Mouse (Mus musculus) testis, adult 2 months (tissue): ENCODE results near the gene Slc35e2. TPM values are rescaled to one million over a fixed set of nuclear protein-coding genes. Genes with fewer than 3 reads are reported as not detected.
A peak's percentile ranks its signal among the peaks of the same experiment; 100 is the strongest.
"Not testable (repeated sequence)": the region's sequence is repeated elsewhere in the genome, so short reads cannot be mapped to it uniquely, and the experiment has no call there.

ENCODE experiments used
- H3K27ac ChIP-seq: fragments of 200-500 bp; 2 replicates; pipeline ENCODE4 v1.5.1; 2012; ENCODE audit warnings: low read depth, low read length; ENCODE audit not compliant: control insufficient read depth, insufficient read depth
- H3K27me3 ChIP-seq: fragments of 200-500 bp; 2 replicates; pipeline ENCODE4 v1.6.1; 2012; ENCODE audit warnings: mild to moderate bottlenecking, low read length, moderate library complexity; ENCODE audit not compliant: control insufficient read depth, insufficient read depth
- H3K36me3 ChIP-seq: fragments of 200-500 bp; 2 replicates; pipeline ENCODE4 v1.6.1; 2012; ENCODE audit warnings: mild to moderate bottlenecking, low read length; ENCODE audit not compliant: control insufficient read depth, insufficient read depth
- H3K4me1 ChIP-seq: fragments of 200-500 bp; 2 replicates; pipeline ENCODE4 v1.6.1; 2012; ENCODE audit warnings: low read length; ENCODE audit not compliant: control insufficient read depth, insufficient read depth
- H3K4me3 ChIP-seq: fragments of 200-500 bp; 2 replicates; pipeline ENCODE4 v1.5.1; 2012; ENCODE audit warnings: low read depth, mild to moderate bottlenecking, low read length, moderate library complexity, mixed read lengths; ENCODE audit not compliant: control insufficient read depth
- CTCF ChIP-seq: fragments of 200-500 bp; IDR thresholded peaks from 2 replicates; pipeline ENCODE4 v1.5.1; 2012; ENCODE audit warnings: low read depth, mild to moderate bottlenecking, inconsistent platforms, low read length, moderate library complexity; ENCODE audit not compliant: control insufficient read depth, insufficient read depth, insufficient replicate concordance
- POLR2A ChIP-seq: fragments of 200-500 bp; IDR thresholded peaks from 2 replicates; pipeline ENCODE4 v1.6.1; 2012; ENCODE audit warnings: low read depth, mild to moderate bottlenecking, inconsistent platforms, low read length, moderate library complexity; ENCODE audit not compliant: control insufficient read depth
- polyA plus RNA-seq: library from polyadenylated mRNA; depleted of rRNA; stranded (reverse); fragments of >200 nt; gene quantifications from 2 replicates; pipeline ENCODE4 v1.2.3, GENCODE M21; 2012; rRNA removed

Gene Slc35e2
- polyA plus RNA-seq, 1 experiment: 3.2 TPM

DNA sequence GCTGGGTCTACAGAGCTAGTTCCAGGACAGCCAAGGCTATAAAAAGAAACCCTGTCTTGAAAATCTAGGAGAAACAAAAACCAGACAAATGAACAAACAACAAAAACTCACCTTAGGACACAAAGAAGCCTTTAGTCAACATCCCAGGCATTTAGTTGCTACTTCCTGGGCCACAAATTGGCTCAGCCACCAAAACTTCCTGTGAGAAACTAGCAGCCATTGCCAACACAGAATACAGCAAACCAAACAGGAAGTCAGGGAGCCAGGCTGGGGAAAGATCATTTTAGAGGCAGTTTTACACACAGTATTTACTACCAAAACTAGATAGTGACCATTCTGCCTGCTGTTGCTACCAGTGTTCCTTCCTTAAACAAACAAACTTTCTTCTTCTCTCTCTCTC is 65.7 kb downstream of the Slc35e2 start:
- H3K36me3 ChIP-seq: no peaks in the 10 kb centered on the region
- TF ChIP-seq CTCF (no peak), POLR2A (no peak)

DNA sequence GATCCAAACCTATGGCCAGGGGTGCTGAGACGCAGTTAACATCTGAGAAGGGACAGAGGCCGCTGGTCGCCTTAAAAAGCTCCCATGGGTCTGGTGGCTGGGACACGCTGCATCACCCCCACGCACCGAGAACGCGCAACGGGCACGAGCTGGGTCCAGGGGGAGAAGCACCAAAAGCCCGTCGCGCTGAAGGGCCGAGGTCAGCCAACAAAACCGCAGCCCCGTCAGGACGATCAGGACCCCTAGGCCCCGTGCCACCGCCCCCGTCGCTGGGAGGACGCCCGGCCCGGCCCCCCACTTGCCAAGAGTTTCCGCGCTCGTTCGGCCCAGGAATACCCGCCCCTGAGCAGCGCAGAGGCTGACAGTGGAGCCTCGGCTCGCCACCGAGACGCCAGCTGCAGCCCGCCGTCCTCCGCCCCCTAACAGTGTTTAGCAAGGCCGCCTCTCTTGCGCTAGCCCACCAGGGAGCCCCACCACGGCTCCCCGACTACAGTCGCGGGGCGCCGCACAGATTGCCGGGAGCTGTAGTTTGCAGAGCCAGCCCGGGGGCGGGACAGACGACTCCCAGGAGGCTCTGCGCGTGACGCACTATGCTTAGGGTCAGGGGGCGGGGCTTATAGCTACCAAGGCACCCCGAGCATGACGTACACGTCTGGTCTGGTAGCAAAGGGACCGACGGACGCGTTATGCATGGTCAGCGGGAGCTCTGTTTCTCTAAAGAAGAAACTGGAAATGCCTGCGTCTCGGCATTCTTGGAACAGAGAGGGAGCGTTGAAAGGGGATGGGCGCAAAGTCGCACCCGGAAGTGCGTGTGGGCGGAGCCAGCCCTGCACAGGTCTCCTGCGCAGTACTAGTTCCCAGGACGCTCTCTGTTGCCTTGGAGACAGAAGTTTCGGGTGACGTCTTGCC is 67.7 kb downstream of the Slc35e2 start, which contains the start of gene Mib2:
TSS of gene Mib2 (minus strand) at position 510 of the 909 bp plus-strand sequence.
- no peaks in the 10 kb centered on the region for H3K27me3 ChIP-seq
- H3K4me1 ChIP-seq: peaks cover 6% of the 10 kb centered on the region
- H3K27ac ChIP-seq: peak within 1 kb of the TSS; percentile 82
- peak within 1 kb of the TSS; percentile 92 for H3K4me3 ChIP-seq
- TF ChIP-seq CTCF (no peak), POLR2A (peak; percentile 55)
- no peaks in the 10 kb centered on the region for H3K36me3 ChIP-seq

More for the DNA sequence above, 65.7 kb downstream of the Slc35e2 start:
- H3K4me3 ChIP-seq: no peak overlapping the region
- peaks cover 6% of the 10 kb centered on the region for H3K4me1 ChIP-seq
- no peak overlapping the region for H3K27ac ChIP-seq
- H3K27me3 ChIP-seq: no peaks in the 10 kb centered on the region

DNA sequence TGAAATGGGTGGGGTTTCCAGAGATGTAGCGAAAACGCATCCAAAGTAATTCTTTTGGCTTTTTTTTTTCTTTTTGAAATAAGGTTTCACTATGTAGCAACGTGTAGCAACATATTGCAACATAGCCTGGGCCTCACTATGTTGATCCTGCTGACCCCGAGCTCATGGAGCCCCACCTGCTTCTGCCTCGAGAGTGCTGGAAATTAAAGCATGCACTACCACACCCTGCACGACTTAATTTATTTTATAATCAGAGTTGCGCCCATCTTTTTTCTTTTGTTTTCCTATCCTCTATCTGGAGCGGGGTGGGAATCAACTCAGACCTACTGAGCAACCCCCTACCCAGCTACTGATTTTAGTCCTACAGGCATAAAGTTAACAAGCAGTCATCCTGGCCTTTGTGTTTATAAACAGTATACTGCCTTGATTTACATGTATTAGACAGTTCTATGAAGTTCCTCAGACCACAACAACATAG is 68.4 kb downstream of the Slc35e2 start:
- H3K36me3 ChIP-seq: no peaks in the 10 kb centered on the region
- peak overlapping the region; percentile 92 for H3K4me3 ChIP-seq
- H3K27me3 ChIP-seq: no peaks in the 10 kb centered on the region
- H3K4me1 ChIP-seq: peaks cover 6% of the 10 kb centered on the region
- no peak overlapping the region; the same call in 1 of the 2 replicates for H3K27ac ChIP-seq
- TF ChIP-seq CTCF: no peak
- TF ChIP-seq POLR2A: no peak

DNA sequence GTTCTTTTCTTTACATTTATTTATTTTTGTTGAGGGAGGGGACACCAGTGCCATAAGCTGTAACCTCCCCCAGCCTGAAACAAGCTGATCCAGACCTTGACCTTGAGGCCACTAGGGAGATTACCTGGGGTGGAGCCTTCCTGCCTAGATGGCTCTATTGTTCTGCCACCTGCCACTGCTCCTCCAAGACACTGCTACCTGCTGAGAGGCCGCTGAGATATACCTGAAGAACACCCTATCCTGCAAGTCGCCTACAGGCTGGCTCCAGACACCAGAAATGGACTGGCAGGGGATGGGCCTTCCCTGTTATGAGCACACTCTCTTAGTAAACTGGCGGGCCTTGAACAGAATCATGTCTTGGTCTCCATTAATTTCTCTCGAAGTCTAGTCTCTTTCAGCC is 69.0 kb downstream of the Slc35e2 start:
- H3K36me3 ChIP-seq, H3K27ac ChIP-seq, H3K27me3 ChIP-seq, H3K4me3 ChIP-seq, H3K4me1 ChIP-seq: not testable (repeated sequence)

DNA sequence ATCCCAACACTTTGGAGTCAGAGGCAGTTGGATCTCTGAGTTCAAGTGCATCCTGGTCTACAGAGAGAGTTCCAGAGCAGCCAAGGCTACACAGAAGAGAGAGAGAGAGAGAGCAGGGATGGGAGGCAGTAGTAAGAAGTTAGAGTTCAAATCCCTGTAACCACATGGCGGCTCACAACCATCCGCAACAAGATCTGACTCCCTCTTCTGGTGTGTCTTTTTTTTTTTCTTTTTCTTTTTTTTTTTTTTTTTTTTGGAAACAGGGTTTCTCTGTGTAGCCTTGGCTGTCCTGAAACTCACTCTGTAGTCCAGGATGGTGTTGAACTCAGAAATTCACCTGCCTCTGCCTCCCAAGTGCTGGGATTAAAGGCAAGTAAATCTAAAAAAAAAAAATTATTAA is 70.9 kb downstream of the Slc35e2 start:
- H3K27ac ChIP-seq: no peak overlapping the region
- H3K4me3 ChIP-seq: no peak overlapping the region
- TF ChIP-seq POLR2A: no peak
- no peak for TF ChIP-seq CTCF

More for the DNA sequence above, 70.9 kb downstream of the Slc35e2 start:
- Histone ChIP-seq H3K27me3 (no peaks in the 10 kb centered on the region), H3K4me1 (peaks cover 6% of the 10 kb centered on the region), H3K36me3 (no peaks in the 10 kb centered on the region)

Other genes starting within 250 kb of the Slc35e2 start
- gene Prkcz, start 240.1 kb upstream of the Slc35e2 start, polyA plus RNA-seq: 16.5 and 21.1 TPM in 2 replicates
- gene Gabrd, start 203.3 kb upstream of the Slc35e2 start, polyA plus RNA-seq: 0.17 and 0.26 TPM in 2 replicates
- gene Cfap74, start 192.2 kb upstream of the Slc35e2 start, polyA plus RNA-seq: 79.6 and 79.9 TPM in 2 replicates
- gene Tmem52, start 132.3 kb upstream of the Slc35e2 start, polyA plus RNA-seq: 24.8 and 30.0 TPM in 2 replicates
- 356 and 422 TPM in 2 replicates for gene Gnb1, start 110.1 kb upstream of the Slc35e2 start, polyA plus RNA-seq
- gene Nadk, start 39.0 kb upstream of the Slc35e2 start, polyA plus RNA-seq: 43.1 and 48.9 TPM in 2 replicates
- gene Cdk11b, start 23.4 kb downstream of the Slc35e2 start, polyA plus RNA-seq: 23.6 and 29.9 TPM in 2 replicates
- gene Gm10563, start 44.0 kb downstream of the Slc35e2 start, polyA plus RNA-seq: not detected in 2 replicates
- 3.7 and 5.9 TPM in 2 replicates for gene Mmp23, start 52.0 kb downstream of the Slc35e2 start, polyA plus RNA-seq
- gene Mib2, start 67.8 kb downstream of the Slc35e2 start, polyA plus RNA-seq: 39.3 and 40.6 TPM in 2 replicates
- gene Fndc10, start 92.9 kb downstream of the Slc35e2 start, polyA plus RNA-seq: 2.7 and 3.3 TPM in 2 replicates
- 34.6 and 37.4 TPM in 2 replicates for gene Ssu72, start 103.4 kb downstream of the Slc35e2 start, polyA plus RNA-seq
- 1.5 and 1.8 TPM in 2 replicates for gene Tmem240, start 133.4 kb downstream of the Slc35e2 start, polyA plus RNA-seq
- gene Atad3a, start 159.7 kb downstream of the Slc35e2 start, polyA plus RNA-seq: 18.7 and 23.4 TPM in 2 replicates
- 5.5 and 5.6 TPM in 2 replicates for gene Vwa1, start 173.3 kb downstream of the Slc35e2 start, polyA plus RNA-seq
- gene Tmem88b, start 184.5 kb downstream of the Slc35e2 start, polyA plus RNA-seq: 1.0 TPM in 2 replicates
- gene Ankrd65, start 189.0 kb downstream of the Slc35e2 start, polyA plus RNA-seq: 0.08 and 0.27 TPM in 2 replicates
- gene Mrpl20, start 201.5 kb downstream of the Slc35e2 start, polyA plus RNA-seq: 134 and 144 TPM in 2 replicates
- gene Ccnl2, start 211.1 kb downstream of the Slc35e2 start, polyA plus RNA-seq: 35.4 and 38.4 TPM in 2 replicates
- gene Aurkaip1, start 229.9 kb downstream of the Slc35e2 start, polyA plus RNA-seq: 108 and 116 TPM in 2 replicates
- 114 and 149 TPM in 2 replicates for gene Mxra8, start 238.3 kb downstream of the Slc35e2 start, polyA plus RNA-seq
- 132 and 135 TPM in 2 replicates for gene Dvl1, start 246.0 kb downstream of the Slc35e2 start, polyA plus RNA-seq